In genomic region chr17:33940981-33941380, GRCm38 (mm10) we compare ENCODE assay signal across 8 mouse cellular contexts. TPM values are rescaled to one million over a fixed set of nuclear protein-coding genes. Genes with fewer than 3 reads are reported as not detected.
DNase-seq lines count a peak whose midpoint lies in the region; ATAC-seq and TF ChIP-seq lines count a peak whose summit lies in the region.

No protein-coding gene starts in this region.

- H3K79me2 ChIP-seq in MEL (ENCODE audit: control insufficient read depth, insufficient read depth, low read length, poor library complexity) = peaks cover 27% of the 10 kb centered on the region

- H3K9ac ChIP-seq in MEL (ENCODE audit: control insufficient read depth, low read depth, low read length, poor library complexity, severe bottlenecking) = peak overlapping the region; percentile 84
- H3K9ac ChIP-seq in forebrain, embryonic 14.5 days (ENCODE audit: low read length) = peak overlapping the region; percentile 68
- H3K9ac ChIP-seq in liver, embryonic 14.5 days (replicated peaks) = peak overlapping the region; percentile 91

- H3K4me2 ChIP-seq in forebrain, embryonic 14.5 days (ENCODE audit: low read length) = peak overlapping the region; percentile 94
- peak overlapping the region; percentile 77 for H3K4me2 ChIP-seq in liver, embryonic 14.5 days (ENCODE audit: low read depth)

- peak overlapping the region; percentile 99 for H3K4me3 ChIP-seq in kidney, adult 2 months (ENCODE audit: insufficient read depth, low read depth, low read length)
- H3K4me3 ChIP-seq in MEL (ENCODE audit: control insufficient read depth in 1 of 2, insufficient read depth in 1 of 2, low read depth in 2 of 2, low read length in 2 of 2) = peak overlapping the region; percentile 73 to 77
- H3K4me3 ChIP-seq in forebrain, embryonic 14.5 days (ENCODE audit: low read depth, low read length) = peak overlapping the region; percentile 62
- peak overlapping the region; percentile 97 to 99 for H3K4me3 ChIP-seq in liver, embryonic 14.5 days (ENCODE audit: insufficient read depth in 1 of 2, low read depth in 2 of 2, low read length in 2 of 2)

- no peaks in the 10 kb centered on the region for H3K36me3 ChIP-seq in kidney, adult 2 months (ENCODE audit: control insufficient read depth, insufficient read depth, low read length)
- no peaks in the 10 kb centered on the region; a peak in 2 of 4 replicates for H3K36me3 ChIP-seq in MEL (ENCODE audit: control insufficient read depth in 1 of 2, insufficient read depth in 2 of 2, low read length in 2 of 2)
- peaks cover 58% of the 10 kb centered on the region for H3K36me3 ChIP-seq in forebrain, embryonic 14.5 days (ENCODE audit: control insufficient read depth, insufficient read depth, low read length)
- H3K36me3 ChIP-seq in liver, embryonic 14.5 days (replicated peaks; ENCODE audit: control insufficient read depth, insufficient read depth, low read depth) = no peaks in the 10 kb centered on the region; the same call in none of the 2 replicates

- no peak for DNase-seq in kidney, adult 2 months
- DNase-seq in kidney, postnatal 14 days = no peak
- DNase-seq in MEL (ENCODE audit: low read depth, low spot score) = peak; percentile 64
- no peak for DNase-seq in forebrain, embryonic 14.5 days (ENCODE audit: low spot score)
- DNase-seq in liver, embryonic 14.5 days (ENCODE audit: low read depth in 3 of 3, low spot score in 3 of 3) = no peak
- no peak for DNase-seq in right cerebral cortex, postnatal 10 days (ENCODE audit: low spot score in 2 of 2)
- DNase-seq in cerebellum, postnatal 36 days = no peak
- no peak for DNase-seq in left cerebral cortex, adult 9 months (ENCODE audit: low spot score in 2 of 2)

- H3K4me1 ChIP-seq in kidney, adult 2 months (ENCODE audit: control insufficient read depth, insufficient read depth, low read length) = no peaks in the 10 kb centered on the region
- peaks cover 0 to 3% of the 10 kb centered on the region in 2 experiments; a peak in 2 of 4 replicates for H3K4me1 ChIP-seq in MEL (ENCODE audit: control insufficient read depth in 1 of 2, insufficient read depth in 2 of 2, low read length in 2 of 2)
- H3K4me1 ChIP-seq in forebrain, embryonic 14.5 days (ENCODE audit: control insufficient read depth, insufficient read depth, low read length) = peaks cover 10% of the 10 kb centered on the region
- peaks cover 5 to 12% of the 10 kb centered on the region in 2 experiments; a peak in 3 of 4 replicates for H3K4me1 ChIP-seq in liver, embryonic 14.5 days (replicated peaks; ENCODE audit: control insufficient read depth in 2 of 2, insufficient read depth in 2 of 2, low read length in 1 of 2)

- no peak overlapping the region for H3K27ac ChIP-seq in kidney, adult 2 months (ENCODE audit: insufficient read depth, low read depth, low read length)
- no peak overlapping the region for H3K27ac ChIP-seq in MEL (ENCODE audit: control insufficient read depth, low read depth, low read length)
- H3K27ac ChIP-seq in forebrain, embryonic 14.5 days (ENCODE audit: low read depth, low read length) = no peak overlapping the region
- no peak overlapping the region for H3K27ac ChIP-seq in liver, embryonic 14.5 days

- no peaks in the 10 kb centered on the region for H3K27me3 ChIP-seq in kidney, adult 2 months (replicated peaks; ENCODE audit: control insufficient read depth, insufficient read depth, low read length)
- H3K27me3 ChIP-seq in MEL (ENCODE audit: control insufficient read depth in 1 of 2, insufficient read depth in 2 of 2, low read length in 2 of 2) = no peaks in the 10 kb centered on the region
- H3K27me3 ChIP-seq in forebrain, embryonic 14.5 days (replicated peaks; ENCODE audit: control insufficient read depth, insufficient read depth, low read length) = no peaks in the 10 kb centered on the region
- H3K27me3 ChIP-seq in liver, embryonic 14.5 days (ENCODE audit: control insufficient read depth, insufficient read depth, low read length) = no peaks in the 10 kb centered on the region

- H3K9me3 ChIP-seq in MEL (replicated peaks; ENCODE audit: insufficient read depth, low read length) = no peaks in the 10 kb centered on the region
- H3K9me3 ChIP-seq in forebrain, embryonic 14.5 days (replicated peaks; ENCODE audit: control insufficient read depth, low read length) = no peaks in the 10 kb centered on the region
- no peaks in the 10 kb centered on the region for H3K9me3 ChIP-seq in liver, embryonic 14.5 days (ENCODE audit: control insufficient read depth, low read length)

- peak; percentile 2; the same call in 1 of the 2 replicates for ATAC-seq in forebrain, embryonic 14.5 days
- peak; percentile 9; the same call in 1 of the 2 replicates for ATAC-seq in liver, embryonic 14.5 days (ENCODE audit: insufficient read depth)

- TF ChIP-seq EP300 in MEL (IDR thresholded peaks at IDR 0.05; ENCODE audit: low read depth in 1 of 2, low read length in 2 of 2) = no peak
- TF ChIP-seq EP300 in liver, embryonic 14.5 days (IDR thresholded peaks at IDR 0.05; ENCODE audit: low read depth) = no peak

- no peak for TF ChIP-seq RAD21 in MEL (IDR thresholded peaks at IDR 0.05; ENCODE audit: low read depth, low read length)

- TF ChIP-seq POLR2A in kidney, adult 2 months (IDR thresholded peaks at IDR 0.05; ENCODE audit: low read depth, low read length) = no peak
- no peak for TF ChIP-seq POLR2A in MEL (IDR thresholded peaks at IDR 0.05; ENCODE audit: control insufficient read depth in 1 of 2, insufficient read depth in 1 of 2, low read depth in 1 of 2, low read length in 2 of 2, poor library complexity in 1 of 2)

- 2% methylated on average over 26 of the region's 26 CpGs for WGBS in kidney, adult 2 months
- WGBS in forebrain, embryonic 14.5 days = 2% methylated on average over 26 of the region's 26 CpGs
- WGBS in liver, embryonic 14.5 days (ENCODE audit: insufficient replicate concordance) = under 1% methylated on average over 26 of the region's 26 CpGs

- TF ChIP-seq CTCF in kidney, adult 2 months (conservative IDR thresholded peaks at IDR 0.05; ENCODE audit: insufficient read depth, insufficient read length, low read depth, low read length) = no peak
- no peak for TF ChIP-seq CTCF in MEL (IDR thresholded peaks at IDR 0.05 in 2 of 3, conservative IDR thresholded peaks at IDR 0.05 in 1 of 3; ENCODE audit: control insufficient read depth in 1 of 3, insufficient read depth in 1 of 3, low read depth in 2 of 3, low read length in 3 of 3, poor library complexity in 1 of 3, severe bottlenecking in 1 of 3)
- TF ChIP-seq CTCF in liver, embryonic 14.5 days (IDR thresholded peaks at IDR 0.05; ENCODE audit: low read depth) = no peak

TF ChIP-seq in MEL, 35 proteins besides CTCF, POLR2A, EP300 and RAD21 (continues in another document):
- no peak for TF ChIP-seq HCFC1 (IDR thresholded peaks at IDR 0.05; ENCODE audit: low read depth, low read length)
- no peak for TF ChIP-seq CHD2 (IDR thresholded peaks at IDR 0.05; ENCODE audit: low read length)
- no peak for TF ChIP-seq BHLHE40 (IDR thresholded peaks at IDR 0.05; ENCODE audit: borderline replicate concordance, low read depth, low read length)
- no peak for TF ChIP-seq TCF12 (IDR thresholded peaks at IDR 0.05; ENCODE audit: low read depth, low read length)
- no peak for TF ChIP-seq E2F4 (IDR thresholded peaks at IDR 0.05; ENCODE audit: borderline replicate concordance, low read depth, low read length)

RNA-seq across cellular contexts. Expression of gene Wdr46, which starts 0.5 kb away (rescaled TPM):
- polyA plus RNA-seq in kidney, adult 2 months (2012; rRNA removed) = 15.3 and 16.0 TPM in 2 replicates
- total RNA-seq in MEL (2012; rRNA removed) = 97.6 and 100 TPM in 2 replicates
- 100 to 1,000 TPM in 1 of 2 experiments, not detected in 1; 131 TPM for polyA plus RNA-seq in MEL (2012; ENCODE audit: insufficient read depth in 1 of 2, insufficient read length in 2 of 2, low read depth in 1 of 2, low replicate concordance in 2 of 2, missing spikeins in 1 of 2)
- polyA plus RNA-seq in forebrain, embryonic 14.5 days (2014; fragmentation: Nextera tagmentation; extraction: Ambion mirVana) = 10.5 and 14.6 TPM in 2 replicates
- 17.3 and 18.9 TPM in 2 replicates for polyA plus RNA-seq in liver, embryonic 14.5 days (2012; rRNA removed)
- 8.0 and 11.6 TPM in 2 replicates for polyA plus RNA-seq in liver, embryonic 14.5 days (2014; fragmentation: Nextera tagmentation; extraction: Ambion mirVana)

RNA-seq across cellular contexts. Expression of gene Pfdn6, which starts 0.8 kb away (rescaled TPM):
- 27.4 and 41.1 TPM in 2 replicates for polyA plus RNA-seq in kidney, adult 2 months (2012; rRNA removed)
- total RNA-seq in MEL (2012; rRNA removed) = 189 and 239 TPM in 2 replicates
- polyA plus RNA-seq in MEL (2012; ENCODE audit: insufficient read depth in 1 of 2, insufficient read length in 2 of 2, low read depth in 1 of 2, low replicate concordance in 2 of 2, missing spikeins in 1 of 2) = 100 to 1,000 TPM in 1 of 2 experiments, not detected in 1; 222 TPM
- 185 and 192 TPM in 2 replicates for polyA plus RNA-seq in forebrain, embryonic 14.5 days (2014; fragmentation: Nextera tagmentation; extraction: Ambion mirVana)
- polyA plus RNA-seq in liver, embryonic 14.5 days (2012; rRNA removed) = 36.8 and 62.4 TPM in 2 replicates
- polyA plus RNA-seq in liver, embryonic 14.5 days (2014; fragmentation: Nextera tagmentation; extraction: Ambion mirVana) = 103 TPM in 2 replicates

RNA-seq across cellular contexts. Expression of gene B3galt4, which starts 10.3 kb away (rescaled TPM):
- polyA plus RNA-seq in kidney, adult 2 months (2012; rRNA removed) = 6.7 and 7.8 TPM in 2 replicates
- 2.2 and 2.5 TPM in 2 replicates for total RNA-seq in MEL (2012; rRNA removed)
- polyA plus RNA-seq in MEL (2012; ENCODE audit: insufficient read depth in 1 of 2, insufficient read length in 2 of 2, low read depth in 1 of 2, low replicate concordance in 2 of 2, missing spikeins in 1 of 2) = 1 to 10 TPM in 1 of 2 experiments, not detected in 1; 2.9 TPM
- polyA plus RNA-seq in forebrain, embryonic 14.5 days (2014; fragmentation: Nextera tagmentation; extraction: Ambion mirVana) = 6.0 and 6.7 TPM in 2 replicates
- polyA plus RNA-seq in liver, embryonic 14.5 days (2012; rRNA removed) = 1.1 and 1.3 TPM in 2 replicates
- polyA plus RNA-seq in liver, embryonic 14.5 days (2014; fragmentation: Nextera tagmentation; extraction: Ambion mirVana) = 1.1 and 1.8 TPM in 2 replicates

RNA-seq across cellular contexts. Expression of gene Rgl2, which starts 11.6 kb away (rescaled TPM):
- polyA plus RNA-seq in kidney, adult 2 months (2012; rRNA removed) = 61.8 and 78.6 TPM in 2 replicates
- total RNA-seq in MEL (2012; rRNA removed) = 19.0 and 24.9 TPM in 2 replicates
- 10 to 100 TPM in 1 of 2 experiments, not detected in 1; 43.6 TPM for polyA plus RNA-seq in MEL (2012; ENCODE audit: insufficient read depth in 1 of 2, insufficient read length in 2 of 2, low read depth in 1 of 2, low replicate concordance in 2 of 2, missing spikeins in 1 of 2)
- 27.2 and 36.0 TPM in 2 replicates for polyA plus RNA-seq in forebrain, embryonic 14.5 days (2014; fragmentation: Nextera tagmentation; extraction: Ambion mirVana)
- 17.0 and 19.6 TPM in 2 replicates for polyA plus RNA-seq in liver, embryonic 14.5 days (2012; rRNA removed)
- 4.9 and 5.9 TPM in 2 replicates for polyA plus RNA-seq in liver, embryonic 14.5 days (2014; fragmentation: Nextera tagmentation; extraction: Ambion mirVana)

RNA-seq across cellular contexts. Expression of gene Vps52, which starts 14.6 kb away (rescaled TPM):
- polyA plus RNA-seq in kidney, adult 2 months (2012; rRNA removed) = 54.2 and 60.5 TPM in 2 replicates
- total RNA-seq in MEL (2012; rRNA removed) = 20.6 and 23.6 TPM in 2 replicates
- 10 to 100 TPM in 1 of 2 experiments, not detected in 1; 40.7 TPM for polyA plus RNA-seq in MEL (2012; ENCODE audit: insufficient read depth in 1 of 2, insufficient read length in 2 of 2, low read depth in 1 of 2, low replicate concordance in 2 of 2, missing spikeins in 1 of 2)
- 41.6 and 50.4 TPM in 2 replicates for polyA plus RNA-seq in forebrain, embryonic 14.5 days (2014; fragmentation: Nextera tagmentation; extraction: Ambion mirVana)
- polyA plus RNA-seq in liver, embryonic 14.5 days (2012; rRNA removed) = 17.4 and 18.7 TPM in 2 replicates
- polyA plus RNA-seq in liver, embryonic 14.5 days (2014; fragmentation: Nextera tagmentation; extraction: Ambion mirVana) = 15.2 and 18.4 TPM in 2 replicates
